In the genomic region with DNA sequence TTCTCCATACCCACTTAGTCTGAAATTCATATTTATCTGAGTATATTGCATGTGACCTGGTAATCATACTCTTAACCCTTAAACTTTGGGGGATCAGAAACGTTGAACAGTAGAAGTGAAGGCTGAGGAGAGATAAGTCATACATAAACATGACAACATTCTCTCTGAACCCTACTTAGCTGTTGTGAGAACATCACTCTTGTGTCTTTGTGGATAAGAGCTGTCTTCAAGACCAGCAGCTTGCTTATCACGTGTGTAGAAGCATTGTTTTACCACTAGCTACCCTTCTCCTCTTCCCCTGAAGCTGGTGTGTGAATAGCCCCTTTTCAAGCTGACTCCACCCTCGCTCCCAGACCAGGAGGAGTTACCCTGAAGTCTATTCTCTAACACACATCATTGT, we compare ENCODE assay signal across 21 mouse cellular contexts.
DNase-seq lines count a peak whose midpoint lies in the region; ATAC-seq lines count a peak whose summit lies in the region.
"Had no signal": no experiment of that assay in that cellular context is flagged by ENCODE, and none has a peak within 500 bp of the region (broad histone marks: within the 10 kb centered on the region; RNA-seq: fewer than 3 reads in every experiment).

No protein-coding gene starts in this region.

- no peak overlapping the region for H3K4me3 ChIP-seq in liver, embryonic 12.5 days
- H3K4me3 ChIP-seq in liver, embryonic 16.5 days (ENCODE audit: low read depth, low read length) = no peak overlapping the region
- H3K4me3 ChIP-seq in neural tube, embryonic 15.5 days (replicated peaks) = no peak overlapping the region
- H3K4me3 ChIP-seq: embryonic facial prominence, embryonic 13.5 days; forebrain, embryonic 12.5 days; heart, embryonic 10.5 days; hindbrain, embryonic 12.5 days had no signal

- H3K36me3 ChIP-seq in liver, embryonic 12.5 days = no peaks in the 10 kb centered on the region
- no peaks in the 10 kb centered on the region for H3K36me3 ChIP-seq in liver, embryonic 16.5 days (ENCODE audit: control insufficient read depth, insufficient read depth)
- no peaks in the 10 kb centered on the region for H3K36me3 ChIP-seq in neural tube, embryonic 15.5 days
- H3K36me3 ChIP-seq: embryonic facial prominence, embryonic 13.5 days; forebrain, embryonic 12.5 days; heart, embryonic 10.5 days; hindbrain, embryonic 12.5 days had no signal

- peak; percentile 23; the same call in 1 of the 2 replicates for ATAC-seq in liver, embryonic 12.5 days
- ATAC-seq in liver, embryonic 16.5 days (ENCODE audit: low read depth) = peak; percentile 24; the same call in 1 of the 2 replicates
- ATAC-seq in neural tube, embryonic 15.5 days (ENCODE audit: low FRiP score) = no peak
- ATAC-seq: forebrain, embryonic 16.5 days; Patski had no signal

- H3K27me3 ChIP-seq in liver, embryonic 12.5 days (replicated peaks) = no peaks in the 10 kb centered on the region
- no peaks in the 10 kb centered on the region for H3K27me3 ChIP-seq in liver, embryonic 16.5 days (ENCODE audit: control insufficient read depth, insufficient read depth, low read depth, low read length)
- H3K27me3 ChIP-seq in neural tube, embryonic 15.5 days (replicated peaks) = no peaks in the 10 kb centered on the region
- H3K27me3 ChIP-seq: embryonic facial prominence, embryonic 13.5 days; forebrain, embryonic 12.5 days; hindbrain, embryonic 12.5 days; Patski had no signal

- peak; percentile 54 for DNase-seq in c-Kit-positive CD71-positive TER-119-negative erythroid progenitor cells, embryonic 14.5 days (ENCODE audit: low read depth)
- DNase-seq in embryo, embryonic 10.5 days (ENCODE audit: low spot score) = no peak
- no peak for DNase-seq in spleen, postnatal 36 days (ENCODE audit: low spot score in 2 of 2)
- no peak for DNase-seq in layer of hippocampus, adult 18-20 months (ENCODE audit: low spot score in 2 of 2)
- DNase-seq: adrenal gland, adult 2 months; adrenal gland, postnatal 25 days; cerebellum, adult 2 months; cerebellum, postnatal 10 days; gastrocnemius, postnatal 10 days; heart, adult 18-20 months; heart, postnatal 10 days; heart, postnatal 4 days had no signal

- H3K27ac ChIP-seq in liver, embryonic 12.5 days = peak overlapping the region; percentile 79
- peak overlapping the region; percentile 73 for H3K27ac ChIP-seq in liver, embryonic 16.5 days (ENCODE audit: low read length)
- no peak overlapping the region for H3K27ac ChIP-seq in neural tube, embryonic 15.5 days (replicated peaks)
- H3K27ac ChIP-seq: embryonic facial prominence, embryonic 13.5 days; forebrain, embryonic 12.5 days; heart, embryonic 10.5 days; hindbrain, embryonic 12.5 days had no signal

- H3K4me2 ChIP-seq in liver, embryonic 12.5 days = no peak overlapping the region
- no peak overlapping the region for H3K4me2 ChIP-seq in liver, embryonic 16.5 days (ENCODE audit: low read depth, low read length)
- H3K4me2 ChIP-seq in neural tube, embryonic 15.5 days = no peak overlapping the region
- H3K4me2 ChIP-seq: embryonic facial prominence, embryonic 13.5 days; forebrain, embryonic 12.5 days; hindbrain, embryonic 12.5 days had no signal

- H3K9me3 ChIP-seq in liver, embryonic 12.5 days (replicated peaks) = no peaks in the 10 kb centered on the region
- no peaks in the 10 kb centered on the region for H3K9me3 ChIP-seq in liver, embryonic 16.5 days (replicated peaks; ENCODE audit: control insufficient read depth, low read length)
- no peaks in the 10 kb centered on the region for H3K9me3 ChIP-seq in neural tube, embryonic 15.5 days (replicated peaks)
- H3K9me3 ChIP-seq: embryonic facial prominence, embryonic 13.5 days; forebrain, embryonic 12.5 days; heart, embryonic 10.5 days; hindbrain, embryonic 12.5 days had no signal

- H3K9ac ChIP-seq in liver, embryonic 12.5 days = no peak overlapping the region
- H3K9ac ChIP-seq in liver, embryonic 16.5 days (ENCODE audit: low read depth, low read length) = no peak overlapping the region
- no peak overlapping the region for H3K9ac ChIP-seq in neural tube, embryonic 15.5 days (replicated peaks)
- H3K9ac ChIP-seq: embryonic facial prominence, embryonic 13.5 days; forebrain, embryonic 12.5 days; hindbrain, embryonic 12.5 days had no signal

- 13% methylated on average over 3 of the region's 3 CpGs for WGBS in liver, embryonic 12.5 days (ENCODE audit: insufficient replicate concordance)
- 16% methylated on average over 3 of the region's 3 CpGs for WGBS in liver, embryonic 16.5 days (ENCODE audit: insufficient replicate concordance)
- WGBS in neural tube, embryonic 15.5 days = 66% methylated on average over 3 of the region's 3 CpGs

- H3K4me1 ChIP-seq in liver, embryonic 12.5 days = peaks cover 65% of the 10 kb centered on the region
- peaks cover 33% of the 10 kb centered on the region for H3K4me1 ChIP-seq in liver, embryonic 16.5 days (ENCODE audit: control insufficient read depth, low read depth, low read length)
- H3K4me1 ChIP-seq in neural tube, embryonic 15.5 days = no peaks in the 10 kb centered on the region
- H3K4me1 ChIP-seq: embryonic facial prominence, embryonic 13.5 days; forebrain, embryonic 12.5 days; hindbrain, embryonic 12.5 days had no signal
